Mouse (Mus musculus): ENCODE measurements around the gene Lmntd1. TPM values are rescaled to one million over a fixed set of nuclear protein-coding genes. Genes with fewer than 3 reads are reported as not detected.

Gene Lmntd1
- polyA plus RNA-seq, 1 experiment, result not detected

DNA sequence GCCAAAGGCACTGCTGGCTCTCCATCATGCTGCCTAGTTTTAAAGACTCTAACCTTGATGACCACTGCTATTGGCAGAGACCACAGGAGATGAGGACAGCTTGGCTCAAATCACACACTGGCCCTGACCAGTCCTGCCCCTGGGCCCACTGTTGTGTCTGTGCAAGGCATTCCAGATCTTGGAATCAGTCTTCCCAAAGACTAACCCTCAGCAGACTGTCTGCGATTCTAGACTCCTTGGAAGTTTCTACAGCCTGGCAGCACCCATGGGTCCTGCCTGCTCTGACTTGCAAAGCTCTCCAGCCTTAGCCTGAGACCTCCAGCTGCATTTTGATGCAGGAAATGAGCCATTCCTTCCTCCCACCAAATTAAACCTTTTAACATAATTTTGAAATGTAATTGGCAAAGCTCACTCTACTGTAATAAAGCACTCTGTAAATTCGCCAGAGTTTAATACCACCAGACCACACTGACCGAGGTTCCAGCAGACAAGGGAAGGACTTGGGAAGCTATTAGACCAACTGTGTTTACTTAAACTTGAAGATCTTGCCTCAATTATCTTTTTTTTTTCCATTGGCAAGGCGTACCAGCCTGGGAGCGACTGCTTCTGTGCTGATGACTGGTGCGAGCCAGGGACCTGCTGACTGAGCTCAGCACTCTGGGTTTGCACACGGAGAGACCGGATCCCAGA, 168.2 kb downstream of the Lmntd1 start:
- no peak for TF ChIP-seq POLR2A (IDR thresholded peaks at IDR 0.05; ENCODE audit: borderline replicate concordance, low read depth, low read length)
- no peak for TF ChIP-seq CTCF (IDR thresholded peaks at IDR 0.05; ENCODE audit: low read depth, low read length)
- no peak overlapping the region for H3K27ac ChIP-seq (ENCODE audit: insufficient read depth, low read depth, low read length)
- no peak overlapping the region for H3K4me3 ChIP-seq (ENCODE audit: insufficient read depth, low read length)
- H3K4me1 ChIP-seq (ENCODE audit: control insufficient read depth, insufficient read depth, low read length), result no peaks in the 10 kb centered on the region

DNA sequence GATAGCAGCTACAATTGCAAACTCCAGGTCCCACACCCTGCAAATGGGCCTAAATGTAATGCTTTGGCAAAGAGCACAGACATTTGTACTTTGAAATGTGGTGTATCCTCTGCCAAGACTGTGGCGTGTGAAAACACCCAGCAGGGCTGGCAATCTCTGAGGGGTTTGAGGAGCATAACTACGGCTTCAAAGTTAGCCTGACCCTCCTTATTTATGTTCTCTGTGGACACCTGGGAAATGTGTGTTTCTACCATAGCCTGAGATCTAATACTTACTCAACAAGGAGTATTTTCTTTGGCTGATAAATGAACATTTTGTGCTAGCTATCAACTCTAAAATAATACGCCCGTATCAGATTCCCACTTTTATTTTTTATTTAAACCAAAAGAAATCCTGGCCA, 168.7 kb downstream of the Lmntd1 start:
- no peaks in the 10 kb centered on the region for H3K4me1 ChIP-seq (ENCODE audit: control insufficient read depth, insufficient read depth, low read length)
- TF ChIP-seq POLR2A (IDR thresholded peaks at IDR 0.05; ENCODE audit: borderline replicate concordance, low read depth, low read length) (no peak), CTCF (IDR thresholded peaks at IDR 0.05; ENCODE audit: low read depth, low read length) (no peak)
- no peak overlapping the region for H3K4me3 ChIP-seq (ENCODE audit: insufficient read depth, low read length)
- H3K27ac ChIP-seq (ENCODE audit: insufficient read depth, low read depth, low read length), result no peak overlapping the region

DNA sequence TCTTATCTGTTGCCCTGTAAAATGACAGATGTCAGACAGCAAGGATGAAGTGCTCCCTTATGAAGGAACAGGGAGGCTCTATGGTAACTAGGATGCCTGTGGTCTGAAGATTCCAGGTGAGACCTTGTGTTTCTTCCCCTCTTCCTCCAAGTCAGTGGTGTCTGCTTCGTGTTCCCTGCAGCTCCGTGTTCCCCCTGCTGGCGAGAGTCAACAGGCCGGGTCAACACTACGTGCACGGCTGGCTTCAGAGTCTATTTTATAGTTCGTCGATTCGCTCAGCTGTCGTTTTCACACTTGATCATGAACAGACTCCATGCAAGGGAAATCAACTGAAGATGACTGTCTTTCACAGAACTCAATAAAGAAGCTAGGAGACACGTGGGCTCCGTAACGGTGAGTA, 171.3 kb downstream of the Lmntd1 start:
- no peak overlapping the region for H3K27ac ChIP-seq (ENCODE audit: insufficient read depth, low read depth, low read length)
- H3K4me3 ChIP-seq (ENCODE audit: insufficient read depth, low read length), result no peak overlapping the region
- TF ChIP-seq CTCF (IDR thresholded peaks at IDR 0.05; ENCODE audit: low read depth, low read length) (no peak), POLR2A (IDR thresholded peaks at IDR 0.05; ENCODE audit: borderline replicate concordance, low read depth, low read length) (no peak)
- H3K4me1 ChIP-seq (ENCODE audit: control insufficient read depth, insufficient read depth, low read length), result peaks cover 5% of the 10 kb centered on the region

GRCm38 (mm10) chr6:145441416-145442110, 172.6 kb downstream of the Lmntd1 start:
- no peak overlapping the region for H3K27ac ChIP-seq (ENCODE audit: insufficient read depth, low read depth, low read length)
- TF ChIP-seq POLR2A (IDR thresholded peaks at IDR 0.05; ENCODE audit: borderline replicate concordance, low read depth, low read length) (no peak), CTCF (IDR thresholded peaks at IDR 0.05; ENCODE audit: low read depth, low read length) (peak; percentile 16; the same call in 1 of the 2 replicates)
- H3K4me3 ChIP-seq (ENCODE audit: insufficient read depth, low read length), result no peak overlapping the region

DNA sequence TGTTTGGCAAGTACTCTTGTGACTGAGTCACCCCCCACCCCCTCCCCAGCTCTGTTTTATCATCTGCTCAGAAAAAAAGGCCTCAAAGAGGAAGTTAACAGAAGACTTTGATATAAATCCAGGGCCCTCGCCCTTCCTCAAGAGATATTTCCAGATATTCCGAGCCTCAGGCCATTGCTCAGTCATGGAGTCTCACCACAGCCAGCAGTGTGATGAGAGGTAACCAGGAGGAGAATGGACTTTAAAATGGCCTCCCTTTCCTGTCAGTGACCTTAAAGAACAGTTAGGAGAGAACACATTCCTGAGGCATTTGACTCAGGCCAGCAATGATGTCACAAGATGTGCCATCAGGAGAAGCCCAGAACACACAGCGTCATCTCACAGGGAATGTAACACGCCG, 175.3 kb downstream of the Lmntd1 start:
- H3K27ac ChIP-seq (ENCODE audit: insufficient read depth, low read depth, low read length), result no peak overlapping the region
- TF ChIP-seq CTCF (IDR thresholded peaks at IDR 0.05; ENCODE audit: low read depth, low read length) (no peak), POLR2A (IDR thresholded peaks at IDR 0.05; ENCODE audit: borderline replicate concordance, low read depth, low read length) (no peak)
- H3K4me1 ChIP-seq (ENCODE audit: control insufficient read depth, insufficient read depth, low read length), result peaks cover 5% of the 10 kb centered on the region
- H3K4me3 ChIP-seq (ENCODE audit: insufficient read depth, low read length), result no peak overlapping the region

More at GRCm38 (mm10) chr6:145441416-145442110, 172.6 kb downstream of the Lmntd1 start:
- H3K4me1 ChIP-seq (ENCODE audit: control insufficient read depth, insufficient read depth, low read length), result peaks cover 5% of the 10 kb centered on the region

DNA sequence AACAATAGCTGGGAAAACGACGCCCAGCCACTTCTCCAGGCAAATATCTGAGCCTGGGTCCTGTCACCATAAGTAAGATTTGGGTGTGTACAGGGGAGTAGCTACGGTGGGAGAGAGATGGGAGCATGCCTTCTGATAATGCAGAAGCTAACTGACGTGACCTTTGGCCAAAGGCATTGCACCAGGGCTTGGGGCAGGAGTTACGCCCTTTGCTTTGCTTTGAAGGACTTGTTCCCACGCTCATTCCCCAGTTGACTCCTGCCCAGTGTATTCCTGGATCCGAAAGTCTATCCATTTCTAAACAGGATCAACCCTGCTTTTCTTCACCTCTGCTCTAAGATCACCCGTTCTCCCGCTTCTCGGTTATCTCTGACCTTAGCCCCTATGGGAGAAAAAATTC, 178.4 kb downstream of the Lmntd1 start:
- H3K4me3 ChIP-seq (ENCODE audit: insufficient read depth, low read length), result no peak overlapping the region
- TF ChIP-seq CTCF (IDR thresholded peaks at IDR 0.05; ENCODE audit: low read depth, low read length) (no peak), POLR2A (IDR thresholded peaks at IDR 0.05; ENCODE audit: borderline replicate concordance, low read depth, low read length) (no peak)
- H3K4me1 ChIP-seq (ENCODE audit: control insufficient read depth, insufficient read depth, low read length), result peaks cover 5% of the 10 kb centered on the region
- no peak overlapping the region for H3K27ac ChIP-seq (ENCODE audit: insufficient read depth, low read depth, low read length)

DNA sequence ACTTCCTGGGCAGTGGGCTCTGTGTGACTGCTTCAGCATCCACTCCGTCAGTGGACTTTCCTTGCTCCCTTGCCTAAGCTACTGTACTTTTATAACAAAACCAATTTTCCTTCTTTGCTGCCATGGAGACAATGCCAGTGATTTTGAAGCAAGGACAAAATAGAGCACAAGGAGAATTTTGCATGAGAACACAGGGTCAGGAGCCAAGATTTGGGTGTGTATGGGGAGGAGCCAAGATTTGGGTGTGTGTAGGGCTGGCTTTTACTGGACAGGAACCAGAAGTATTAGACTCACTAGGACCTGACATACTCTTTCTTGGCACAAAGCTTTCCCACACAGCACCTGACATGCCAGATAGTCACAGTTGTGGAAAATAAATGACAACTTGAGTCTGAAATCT, 179.0 kb downstream of the Lmntd1 start:
- Histone ChIP-seq H3K4me3 (ENCODE audit: insufficient read depth, low read length) (no peak overlapping the region), H3K27ac (ENCODE audit: insufficient read depth, low read depth, low read length) (no peak overlapping the region), H3K4me1 (ENCODE audit: control insufficient read depth, insufficient read depth, low read length) (peaks cover 5% of the 10 kb centered on the region)
- TF ChIP-seq POLR2A (IDR thresholded peaks at IDR 0.05; ENCODE audit: borderline replicate concordance, low read depth, low read length), result no peak
- TF ChIP-seq CTCF (IDR thresholded peaks at IDR 0.05; ENCODE audit: low read depth, low read length), result no peak

DNA sequence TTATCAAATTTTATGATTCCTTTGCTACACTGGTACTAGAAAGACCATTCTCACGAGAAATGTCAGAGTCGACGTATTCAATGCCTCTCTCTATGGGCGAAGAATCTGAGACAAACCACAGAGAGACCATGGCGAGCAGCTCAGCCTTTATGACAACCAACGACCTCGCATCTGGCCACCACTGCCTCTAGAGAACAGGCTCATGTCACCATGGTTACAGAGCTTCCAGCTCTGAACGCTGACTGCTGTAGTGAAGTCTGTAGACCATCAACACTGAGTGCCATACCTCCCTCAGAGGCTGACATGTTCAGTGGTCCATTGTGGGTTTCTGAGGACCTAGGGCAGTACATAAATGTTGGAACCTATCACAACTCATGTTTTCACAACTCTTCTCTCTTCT, 180.2 kb downstream of the Lmntd1 start:
- no peak overlapping the region for H3K27ac ChIP-seq (ENCODE audit: insufficient read depth, low read depth, low read length)
- peaks cover 1% of the 10 kb centered on the region for H3K4me1 ChIP-seq (ENCODE audit: control insufficient read depth, insufficient read depth, low read length)
- H3K4me3 ChIP-seq (ENCODE audit: insufficient read depth, low read length), result no peak overlapping the region
- TF ChIP-seq POLR2A (IDR thresholded peaks at IDR 0.05; ENCODE audit: borderline replicate concordance, low read depth, low read length) (no peak), CTCF (IDR thresholded peaks at IDR 0.05; ENCODE audit: low read depth, low read length) (no peak)

DNA sequence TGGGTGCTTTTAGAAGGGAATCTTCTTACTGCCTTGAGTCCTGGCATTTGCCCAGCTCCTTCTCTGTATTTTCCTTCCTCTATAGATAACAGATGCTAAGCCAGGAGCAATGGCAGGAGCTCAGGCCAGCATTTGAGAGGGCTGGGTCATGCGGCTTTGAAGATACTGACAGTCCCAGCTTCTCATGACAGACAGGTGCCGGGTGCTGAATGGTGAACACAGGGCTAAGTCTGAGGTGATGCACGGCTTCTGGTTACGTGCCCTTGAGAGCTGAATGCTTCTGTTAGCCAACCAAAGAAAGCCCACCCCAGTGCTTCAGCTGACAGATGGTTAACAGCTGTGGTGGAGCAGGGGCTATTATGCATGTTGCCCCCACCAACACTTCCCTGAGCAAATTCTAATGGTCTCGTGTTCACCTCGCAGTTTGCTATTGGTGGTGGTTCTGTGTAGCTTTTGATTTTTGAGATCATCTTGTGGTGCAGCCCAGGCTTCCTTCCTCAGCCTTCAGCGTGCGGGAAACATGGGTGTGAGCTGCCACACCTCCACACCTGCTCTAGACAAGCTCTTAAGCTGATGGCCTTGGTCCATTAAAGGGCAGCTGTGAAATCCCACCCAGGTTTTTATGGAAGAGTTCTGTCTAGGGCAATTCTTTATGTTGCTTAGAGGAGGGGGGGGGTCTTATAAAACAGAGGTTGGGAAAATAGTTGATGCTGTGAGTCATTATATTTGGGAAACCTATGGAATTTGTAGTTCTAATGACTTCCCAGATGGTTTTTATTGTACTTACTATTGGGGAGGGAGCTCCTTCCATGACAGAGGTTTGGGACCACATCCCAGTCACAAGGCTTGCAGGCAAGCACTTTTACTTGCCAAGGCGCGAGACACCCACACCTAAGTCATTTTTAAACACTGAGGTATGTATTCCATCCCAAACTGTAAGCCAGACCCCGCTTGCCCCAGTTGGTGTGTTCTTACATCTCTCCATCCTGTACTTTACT, 181.1 kb downstream of the Lmntd1 start:
- Histone ChIP-seq H3K4me1 (ENCODE audit: control insufficient read depth, insufficient read depth, low read length) (no peaks in the 10 kb centered on the region), H3K27ac (ENCODE audit: insufficient read depth, low read depth, low read length) (no peak overlapping the region), H3K4me3 (ENCODE audit: insufficient read depth, low read length) (no peak overlapping the region)
- TF ChIP-seq CTCF (IDR thresholded peaks at IDR 0.05; ENCODE audit: low read depth, low read length) (no peak), POLR2A (IDR thresholded peaks at IDR 0.05; ENCODE audit: borderline replicate concordance, low read depth, low read length) (no peak)
